Mouse (Mus musculus) kidney, postnatal 14 days (tissue): ENCODE data around the gene Rhobtb3.
"Not testable (repeated sequence)": the region's sequence is repeated elsewhere in the genome, so short reads cannot be mapped to it uniquely, and the experiment has no call there.

ENCODE experiments used
- DNase-seq: peaks from one replicate; pipeline ENCODE4 v3.0.0; 2022; ENCODE audit warnings: mixed read lengths

The Rhobtb3 gene

DNA sequence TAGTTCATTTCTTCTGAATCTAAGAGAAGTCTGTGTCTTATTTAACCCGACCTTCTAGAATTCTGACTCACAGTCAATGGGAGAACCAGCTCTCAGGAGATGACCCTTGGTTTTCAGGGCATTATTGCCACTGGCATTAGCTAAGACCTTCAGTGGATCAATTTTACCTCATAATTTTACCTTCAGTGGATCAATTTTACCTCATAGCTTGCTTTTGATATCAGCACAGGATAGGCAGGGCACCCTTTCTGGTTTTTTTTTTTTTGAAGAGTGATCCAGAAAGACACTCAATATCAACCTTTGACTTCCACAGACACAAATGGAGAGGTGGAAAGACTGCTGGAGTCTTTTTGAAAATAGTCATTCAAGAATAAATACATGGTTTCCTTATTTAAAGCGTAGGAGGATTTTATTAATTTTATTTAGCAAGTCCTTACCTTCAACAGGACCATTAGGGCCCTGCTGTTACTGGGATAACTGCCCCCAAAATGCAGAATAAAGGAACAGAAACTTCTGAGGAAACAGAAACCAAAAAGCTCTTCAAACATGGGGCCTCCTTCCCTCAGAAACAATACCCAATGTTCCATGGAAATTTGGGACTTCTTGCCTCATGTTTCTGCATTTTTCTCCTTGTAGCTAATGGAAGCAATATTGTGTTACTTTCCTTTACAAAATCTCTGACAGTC, 98.7 kb downstream of the Rhobtb3 start:
- no peak for DNase-seq

DNA sequence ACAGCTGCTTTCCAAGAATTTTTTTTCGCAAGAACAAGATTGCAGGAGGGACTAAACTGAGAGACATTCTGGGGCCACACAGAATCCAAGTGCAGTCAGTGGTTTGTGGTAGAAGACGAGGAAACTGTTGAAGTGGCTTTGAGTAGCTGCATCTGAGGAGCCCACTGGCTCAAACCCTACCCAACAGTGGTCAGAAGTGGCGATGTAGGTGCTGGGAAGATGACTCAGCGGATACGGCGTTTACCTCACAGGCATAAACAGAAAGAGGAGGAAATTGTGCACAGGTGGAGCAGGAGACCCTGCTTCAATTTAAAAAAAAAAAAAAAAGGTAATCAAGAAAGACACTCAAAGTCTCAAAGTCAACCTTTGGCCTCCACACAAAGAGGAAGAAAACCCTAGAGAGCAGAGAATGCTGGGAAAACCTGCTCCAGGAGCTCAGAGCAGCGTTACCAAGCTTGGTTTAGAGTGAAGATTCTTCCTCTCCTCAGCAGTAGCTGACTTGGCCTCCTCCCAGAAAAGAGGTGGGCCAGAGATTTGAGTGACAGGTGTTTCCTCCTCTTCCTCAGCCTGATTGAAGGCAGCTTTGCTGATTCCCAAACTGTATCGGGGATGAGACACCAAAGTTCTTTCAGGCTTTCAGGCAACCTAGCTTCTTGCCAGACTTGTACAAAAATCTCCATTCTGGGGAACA, 99.6 kb downstream of the Rhobtb3 start:
- no peak for DNase-seq

DNA sequence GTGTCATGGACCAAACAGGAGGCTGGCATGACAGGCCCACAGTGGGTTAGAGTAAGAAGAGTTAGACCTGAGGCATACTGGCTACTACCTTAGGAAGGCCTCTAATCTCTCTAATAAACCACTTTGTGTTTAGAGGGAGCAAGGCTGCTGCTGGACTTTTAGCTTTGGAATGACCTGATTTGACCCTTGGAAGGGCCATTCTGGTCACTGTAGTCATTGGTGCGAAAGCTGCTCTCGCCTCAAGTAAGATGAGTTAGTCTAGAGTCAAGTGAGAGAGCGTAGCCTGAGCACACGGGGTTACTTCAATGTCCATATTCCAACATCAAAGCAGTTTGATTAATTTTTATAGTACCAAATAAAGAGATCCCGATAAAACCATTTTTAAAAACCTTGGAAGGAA, 100.4 kb downstream of the Rhobtb3 start:
- DNase-seq, result no peak

DNA sequence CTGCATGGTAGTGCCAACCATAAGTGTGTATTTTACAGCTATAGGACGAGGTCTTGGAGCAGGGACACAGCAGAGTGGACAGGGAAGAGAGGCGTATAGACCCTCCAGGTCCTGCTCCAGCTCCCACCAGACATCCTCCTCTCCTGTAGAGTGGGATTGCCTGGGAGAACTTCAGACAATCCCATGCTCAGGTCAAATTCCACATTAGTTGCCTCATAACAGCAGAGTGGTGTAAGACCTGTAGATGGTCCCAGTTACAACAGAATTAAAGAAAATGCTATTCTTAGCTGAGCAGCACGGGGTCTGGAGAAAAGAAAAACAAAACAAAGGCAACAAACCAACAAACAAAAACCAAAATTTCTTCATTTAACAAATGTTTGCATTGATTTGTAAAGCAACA, 101.8 kb downstream of the Rhobtb3 start:
- no peak for DNase-seq

DNA sequence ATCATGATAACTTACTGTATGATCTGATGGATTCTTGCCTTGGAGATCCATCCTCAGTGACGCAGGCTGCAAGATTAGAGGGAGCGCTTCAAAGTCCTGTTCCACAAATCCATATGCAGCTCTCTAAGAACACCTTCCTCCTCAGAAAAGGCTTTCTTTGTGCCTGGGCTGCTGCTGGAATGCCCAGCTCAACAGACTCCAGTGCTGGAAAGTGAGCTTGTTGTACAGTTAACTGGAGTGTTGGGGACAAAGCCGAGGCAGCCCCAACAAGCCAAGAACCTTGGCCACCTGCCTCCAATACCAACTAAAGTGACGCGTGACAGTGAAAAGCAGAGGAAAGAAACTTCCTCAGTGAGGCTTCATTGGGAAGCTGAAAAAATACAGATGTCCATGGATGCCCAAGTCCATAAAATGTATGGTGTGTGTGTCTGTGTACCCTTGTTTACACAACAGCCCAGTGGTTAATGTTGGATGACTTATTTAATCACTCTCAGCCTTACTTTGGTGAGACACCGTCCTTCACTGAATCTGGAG, 102.9 kb downstream of the Rhobtb3 start:
- DNase-seq, result no peak

DNA sequence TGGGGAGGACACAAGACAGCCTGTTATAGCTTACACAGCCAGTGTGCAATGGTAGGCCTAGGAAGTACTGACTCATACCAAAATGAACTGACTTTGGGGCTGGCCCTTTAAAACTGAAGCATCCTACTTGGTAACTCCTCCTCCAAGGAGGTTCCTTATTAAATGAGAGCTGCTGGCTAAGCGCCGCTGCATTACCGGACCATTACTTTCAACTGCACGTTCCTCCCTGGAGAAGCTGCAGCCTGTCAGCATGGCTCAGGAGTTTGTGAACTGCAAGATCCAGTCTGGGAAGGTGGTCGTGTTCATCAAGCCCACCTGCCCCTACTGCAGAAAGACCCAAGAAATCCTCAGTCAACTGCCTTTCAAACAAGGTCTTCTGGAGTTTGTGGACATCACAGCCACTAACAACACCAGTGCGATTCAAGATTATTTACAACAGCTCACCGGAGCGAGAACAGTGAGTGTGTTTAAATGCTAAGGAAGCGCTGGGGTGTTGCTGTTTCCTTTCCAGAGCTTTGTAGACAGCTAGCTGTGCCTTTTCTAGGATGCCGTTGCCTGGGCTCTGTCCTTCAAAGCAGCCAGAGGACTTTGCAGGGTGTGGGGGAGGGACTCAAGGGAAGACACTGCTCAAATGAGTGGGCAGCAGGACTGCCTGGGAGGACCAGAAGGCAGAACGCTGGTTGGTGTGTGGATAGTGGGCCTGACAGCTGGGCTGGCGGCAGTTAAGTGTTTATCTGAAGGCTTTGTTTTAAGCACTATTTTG, 103.8 kb downstream of the Rhobtb3 start, which contains the start of gene Glrx:
Gene Glrx (plus strand): TSS at position 150 of the 763 bp plus-strand sequence.
- DNase-seq, result peak; percentile 86

DNA sequence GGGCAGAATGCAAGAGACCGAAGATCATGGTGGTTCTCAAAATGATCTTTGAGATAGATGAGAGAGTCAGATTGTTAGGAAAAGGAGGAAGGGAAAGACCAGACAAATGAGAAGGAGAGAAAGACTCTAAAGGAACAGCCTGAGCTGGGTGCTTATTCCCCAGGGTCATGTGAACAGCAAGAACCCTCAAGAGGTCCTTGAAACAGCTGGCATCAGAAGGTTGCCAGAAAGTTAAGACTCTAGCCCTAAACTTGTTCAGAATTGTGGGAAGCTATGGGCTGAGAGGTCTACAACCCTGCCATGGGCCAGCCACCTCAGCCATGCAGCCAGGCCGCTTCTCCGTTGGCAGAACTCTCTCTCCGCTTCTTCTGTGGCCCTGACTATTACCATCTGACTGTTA, 105.2 kb downstream of the Rhobtb3 start:
- DNase-seq, result no peak

DNA sequence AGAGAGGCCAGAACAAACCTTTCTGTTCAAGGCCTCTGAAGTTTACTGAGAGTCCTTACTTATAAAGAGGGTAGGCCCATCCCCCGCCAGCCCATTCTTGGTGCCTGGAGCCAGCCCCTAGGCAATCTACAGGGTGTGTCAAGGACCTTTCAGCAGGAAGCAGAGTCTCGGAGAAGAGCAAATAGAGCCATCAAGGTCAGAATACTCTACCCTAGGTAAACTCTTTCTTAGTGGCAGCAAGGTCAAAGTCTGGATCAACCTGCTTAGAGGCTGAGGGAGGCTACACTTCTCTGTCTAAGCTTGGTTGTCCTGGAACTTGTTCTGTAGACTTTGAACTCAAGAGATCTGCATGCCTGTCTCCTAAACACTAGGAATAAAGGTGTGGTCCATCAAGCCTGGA, 108.3 kb downstream of the Rhobtb3 start:
- no peak for DNase-seq

DNA sequence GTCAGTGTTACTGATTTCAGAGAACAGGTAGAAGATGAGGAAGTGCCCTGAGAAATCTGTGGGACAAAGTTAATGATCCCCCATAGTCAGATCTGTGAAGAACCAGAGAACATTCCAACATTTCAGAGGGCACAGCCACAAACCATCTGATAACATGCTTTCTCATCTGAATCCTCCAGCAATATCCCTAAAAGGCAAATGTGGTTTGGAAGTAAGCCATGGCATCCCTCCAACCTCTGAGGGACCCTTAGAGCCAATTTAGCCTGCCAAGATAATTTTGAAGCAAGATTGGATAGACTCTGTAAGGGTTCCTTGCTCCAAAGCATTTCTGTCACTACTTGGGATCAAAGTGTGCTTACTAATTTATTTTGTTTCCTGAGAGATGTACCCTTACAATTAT, 110.2 kb downstream of the Rhobtb3 start:
- peak; percentile 74 for DNase-seq

DNA sequence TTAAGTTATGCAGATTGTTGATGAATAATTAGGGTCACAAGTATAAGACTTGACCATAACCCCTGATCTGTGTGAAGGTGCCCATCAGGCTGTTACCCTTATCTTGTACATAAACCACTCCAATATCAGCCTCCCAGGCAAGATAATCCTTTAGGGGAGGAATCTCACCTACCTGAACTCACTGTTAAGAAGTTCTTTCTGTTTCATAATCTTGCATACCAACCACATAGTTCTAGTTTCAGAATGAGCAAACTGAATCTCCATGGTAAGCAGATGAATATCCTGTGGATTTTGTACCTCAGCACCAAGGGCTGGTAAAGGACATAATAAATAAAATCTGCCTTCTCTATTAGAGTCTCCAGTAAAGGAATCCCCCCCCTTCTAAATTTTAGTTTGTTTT, 111.0 kb downstream of the Rhobtb3 start:
- DNase-seq, result no peak

DNA sequence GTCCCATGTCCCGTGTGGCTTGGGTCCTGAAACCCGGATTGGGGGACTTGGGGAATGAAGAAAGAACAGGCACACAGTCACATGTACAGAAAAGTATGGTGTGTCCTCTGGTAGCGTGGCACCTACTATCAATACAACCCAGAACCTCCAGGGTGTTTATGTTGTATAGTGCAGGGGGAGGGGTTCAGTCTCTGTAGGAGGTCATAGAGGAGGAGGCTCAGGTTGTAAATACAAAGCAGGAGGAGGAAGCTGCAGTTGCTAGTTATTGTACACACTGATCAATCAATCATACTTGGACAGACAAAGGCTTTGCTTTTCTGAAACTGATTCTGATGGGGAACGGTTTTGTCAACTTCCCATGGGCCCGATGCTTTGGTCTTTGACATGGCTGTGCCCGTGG, 112.0 kb downstream of the Rhobtb3 start:
- DNase-seq, result no peak

DNA sequence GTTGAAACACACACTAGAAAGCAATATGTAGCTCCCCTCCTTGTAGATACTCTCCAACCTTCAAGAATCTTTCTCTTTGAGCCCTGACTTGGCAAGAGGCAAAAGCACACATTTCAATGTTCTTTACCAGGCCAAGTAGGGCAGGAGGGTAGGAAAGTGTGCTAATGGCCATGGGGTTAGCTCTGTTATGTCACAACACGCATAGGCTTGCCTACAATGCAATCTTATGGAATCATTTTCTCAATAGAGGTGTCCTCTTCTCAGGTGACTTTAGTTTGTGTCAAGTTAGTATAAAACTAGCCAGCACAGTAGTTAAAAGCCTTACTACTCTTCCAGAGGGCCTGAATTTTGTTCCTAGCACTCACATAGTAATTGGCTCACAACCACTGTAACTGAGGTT, 113.0 kb downstream of the Rhobtb3 start:
- no peak for DNase-seq

DNA sequence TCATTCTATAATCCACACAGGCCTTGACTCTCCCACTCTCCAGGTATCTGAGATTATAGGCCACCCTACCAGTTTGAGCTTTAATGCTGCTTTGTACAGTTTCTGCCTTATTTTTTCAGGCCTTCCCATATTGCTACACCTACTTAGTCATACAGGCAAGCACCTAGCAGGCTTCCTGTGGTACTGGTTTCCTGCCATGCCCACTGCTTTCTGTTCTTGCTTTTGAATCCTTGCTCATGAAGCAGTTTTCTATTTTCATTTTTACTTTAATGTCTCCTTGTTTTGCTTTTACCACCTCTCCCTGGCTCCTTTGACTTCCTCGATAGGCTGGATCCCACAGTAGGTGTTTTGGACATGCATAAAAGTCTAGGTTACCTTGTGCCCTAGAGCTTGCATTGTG, 118.3 kb downstream of the Rhobtb3 start:
- no peak for DNase-seq

DNA sequence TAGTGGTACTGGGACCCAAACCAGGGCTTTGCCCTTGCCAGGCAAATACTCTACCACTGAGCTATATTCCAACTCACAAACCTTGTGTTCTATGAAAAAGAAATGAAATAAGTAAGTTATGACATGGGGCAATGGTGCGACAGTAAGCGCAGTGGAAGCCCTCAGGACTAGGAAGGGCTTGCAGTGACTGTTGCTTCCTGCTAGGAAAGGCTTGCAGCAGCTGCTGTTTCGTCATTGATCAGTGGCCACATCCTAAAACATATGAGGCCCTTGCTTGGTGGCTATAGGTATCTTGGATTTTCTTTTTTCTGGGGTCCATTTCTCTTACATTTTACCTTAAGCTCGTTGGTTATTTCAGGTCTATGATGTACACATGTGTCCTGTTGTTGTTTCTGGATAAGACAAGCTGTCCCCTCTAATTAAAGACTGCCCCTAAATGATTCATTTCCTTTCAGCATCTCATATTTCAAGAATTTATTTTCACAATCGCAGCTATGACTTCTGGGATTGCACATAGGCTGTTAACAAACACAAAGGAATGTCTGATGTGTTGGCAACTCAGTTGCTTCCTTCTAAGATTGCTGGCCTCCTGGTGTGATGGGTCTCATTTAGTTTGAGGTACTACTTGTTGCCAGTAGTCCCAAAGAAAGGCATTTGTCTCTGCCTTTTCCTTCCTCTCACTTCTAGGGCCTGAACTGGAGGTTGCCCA, 119.0 kb downstream of the Rhobtb3 start:
- no peak for DNase-seq

DNA sequence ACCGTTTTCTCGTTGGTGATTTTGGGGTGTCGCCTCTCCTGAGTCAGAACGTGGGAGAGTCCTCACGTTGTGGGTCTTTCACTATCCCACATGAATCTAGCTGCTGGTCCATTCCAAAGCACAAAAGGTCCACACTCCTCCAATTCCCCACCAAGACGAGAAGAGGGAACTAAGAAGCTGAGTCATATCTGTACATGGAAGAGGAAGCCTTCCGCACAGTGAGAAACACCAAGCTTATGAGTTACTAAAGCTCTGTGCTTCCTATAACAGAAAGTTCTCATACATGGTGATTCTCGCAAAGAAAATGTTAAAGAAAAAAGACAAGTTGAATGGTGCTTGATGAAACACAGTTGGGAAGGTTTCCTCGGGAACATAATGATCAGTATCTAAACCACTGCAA, 120.5 kb downstream of the Rhobtb3 start:
- no peak for DNase-seq

DNA sequence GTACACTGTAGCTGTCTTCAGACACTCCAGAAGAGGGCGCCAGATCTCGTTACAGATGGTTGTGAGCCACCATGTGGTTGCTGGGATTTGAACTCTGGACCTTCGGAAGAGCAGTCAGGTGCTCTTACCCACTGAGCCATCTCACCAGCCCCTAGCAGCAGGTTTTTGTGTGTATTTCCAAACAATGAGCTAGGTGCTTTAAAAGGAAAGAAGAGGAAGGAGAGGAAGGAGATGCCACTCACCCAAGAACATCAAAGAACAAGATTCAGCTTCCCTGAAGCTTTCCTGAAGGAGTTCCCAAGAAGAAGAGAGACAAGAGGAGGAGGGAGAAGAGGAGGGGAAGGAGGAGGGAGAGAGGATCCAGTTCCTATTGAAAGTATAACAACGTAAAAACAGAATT, 121.4 kb downstream of the Rhobtb3 start:
- not testable (repeated sequence) for DNase-seq

DNA sequence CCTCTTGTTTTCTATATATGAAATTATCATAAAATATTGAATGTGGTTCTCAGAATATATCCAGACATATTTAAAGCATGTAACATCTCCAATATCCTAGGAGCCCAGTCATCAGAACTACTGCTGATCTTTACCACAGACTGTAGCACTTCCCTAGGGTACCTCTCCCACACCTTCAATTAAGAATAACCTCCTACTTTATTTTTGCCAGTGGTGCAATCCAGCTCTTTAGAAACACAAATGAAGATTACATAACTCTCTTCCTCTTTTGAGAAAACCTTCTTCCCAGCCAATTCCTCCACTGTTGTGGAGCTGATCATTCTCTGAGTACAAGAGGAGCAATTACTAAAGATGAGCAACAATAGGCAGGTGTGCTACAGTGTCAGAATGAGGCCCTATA, 123.8 kb downstream of the Rhobtb3 start:
- DNase-seq, result no peak
